ENCODE assay signal across 8 mouse cellular contexts in genomic region chr16:23986871-23987270, GRCm38 (mm10). TPM values are rescaled to one million over a fixed set of nuclear protein-coding genes. Genes with fewer than 3 reads are reported as not detected.
DNase-seq lines count a peak whose midpoint lies in the region; ATAC-seq and TF ChIP-seq lines count a peak whose summit lies in the region.

No protein-coding gene starts in this region.

- H3K4me2 ChIP-seq in heart, postnatal 0 days (ENCODE audit: low read depth, low read length), result peak overlapping the region; percentile 97
- H3K4me2 ChIP-seq in limb, embryonic 12.5 days, result peak overlapping the region; percentile 93
- peak overlapping the region; percentile 95 for H3K4me2 ChIP-seq in neural tube, embryonic 11.5 days (ENCODE audit: low read depth)

- H3K9me3 ChIP-seq in heart, postnatal 0 days (replicated peaks; ENCODE audit: control insufficient read depth, low read length), result no peaks in the 10 kb centered on the region
- no peaks in the 10 kb centered on the region for H3K9me3 ChIP-seq in limb, embryonic 12.5 days
- H3K9me3 ChIP-seq in neural tube, embryonic 11.5 days (ENCODE audit: control insufficient read depth, low read length), result no peaks in the 10 kb centered on the region

- peak overlapping the region; percentile 76 for H3K4me3 ChIP-seq in heart, postnatal 0 days (ENCODE audit: low read depth, low read length)
- H3K4me3 ChIP-seq in limb, embryonic 12.5 days (replicated peaks), result peak overlapping the region; percentile 71
- H3K4me3 ChIP-seq in neural tube, embryonic 11.5 days (ENCODE audit: low read depth, low read length), result peak overlapping the region; percentile 70

- ATAC-seq in heart, postnatal 0 days (ENCODE audit: insufficient read depth, low read depth), result no peak
- ATAC-seq in limb, embryonic 12.5 days (ENCODE audit: insufficient number of reproducible peaks, insufficient read depth, low FRiP score, low TSS enrichment, low read depth), result no peak
- ATAC-seq in neural tube, embryonic 11.5 days (ENCODE audit: insufficient read depth, low FRiP score, low TSS enrichment), result no peak
- ATAC-seq in activated CD4-positive, CD25-positive, alpha-beta regulatory T cell, adult 4 months, result no peak

- TF ChIP-seq EP300 in heart, postnatal 0 days (IDR thresholded peaks at IDR 0.05; ENCODE audit: low read depth), result no peak

- TF ChIP-seq CTCF in heart, postnatal 0 days (IDR thresholded peaks at IDR 0.05; ENCODE audit: low read depth), result no peak

- DNase-seq in 3134 (ENCODE audit: extremely low read depth, insufficient read length, low spot score) (peak; percentile 60), 416B (ENCODE audit: low read depth) (peak; percentile 64)
- DNase-seq in cerebellum, postnatal 36 days, result peak; percentile 45 to 65
- no peak for DNase-seq in heart, postnatal 0 days (ENCODE audit: low spot score)
- peak; percentile 31 for DNase-seq in neural tube, embryonic 11.5 days (ENCODE audit: low spot score)
- no peak for DNase-seq in ovary, postnatal 10 days (ENCODE audit: low spot score)

- peak overlapping the region; percentile 99 for H3K9ac ChIP-seq in heart, postnatal 0 days (replicated peaks; ENCODE audit: low read depth, low read length)
- peak overlapping the region; percentile 79 for H3K9ac ChIP-seq in limb, embryonic 12.5 days (replicated peaks)
- H3K9ac ChIP-seq in neural tube, embryonic 11.5 days (ENCODE audit: low read length), result peak overlapping the region; percentile 81

- H3K36me3 ChIP-seq in heart, postnatal 0 days (replicated peaks; ENCODE audit: control insufficient read depth, insufficient read depth, low read length), result no peaks in the 10 kb centered on the region
- no peaks in the 10 kb centered on the region for H3K36me3 ChIP-seq in limb, embryonic 12.5 days
- H3K36me3 ChIP-seq in neural tube, embryonic 11.5 days (ENCODE audit: control insufficient read depth, insufficient read depth, low read length), result no peaks in the 10 kb centered on the region

- H3K27me3 ChIP-seq in heart, postnatal 0 days (ENCODE audit: control insufficient read depth, insufficient read depth, low read length), result no peaks in the 10 kb centered on the region
- peaks cover 43% of the 10 kb centered on the region for H3K27me3 ChIP-seq in limb, embryonic 12.5 days
- H3K27me3 ChIP-seq in neural tube, embryonic 11.5 days (ENCODE audit: control insufficient read depth, insufficient read depth, low read length), result peaks cover 25% of the 10 kb centered on the region

- peak overlapping the region; percentile 100 for H3K27ac ChIP-seq in heart, postnatal 0 days (ENCODE audit: low read depth)
- H3K27ac ChIP-seq in limb, embryonic 12.5 days, result no peak overlapping the region
- H3K27ac ChIP-seq in neural tube, embryonic 11.5 days (ENCODE audit: low read depth, low read length), result no peak overlapping the region

- 1% methylated on average over 17 of the region's 17 CpGs for WGBS in heart, postnatal 0 days
- WGBS in limb, embryonic 12.5 days, result under 1% methylated on average over 17 of the region's 17 CpGs
- WGBS in neural tube, embryonic 11.5 days, result under 1% methylated on average over 17 of the region's 17 CpGs

- H3K4me1 ChIP-seq in heart, postnatal 0 days (ENCODE audit: control insufficient read depth, insufficient read depth), result peaks cover 14% of the 10 kb centered on the region
- peaks cover 53% of the 10 kb centered on the region for H3K4me1 ChIP-seq in limb, embryonic 12.5 days (replicated peaks)
- H3K4me1 ChIP-seq in neural tube, embryonic 11.5 days (ENCODE audit: control insufficient read depth, insufficient read depth, low read length), result peaks cover 22% of the 10 kb centered on the region

RNA-seq across cellular contexts. Expression of gene Gm37419, which starts 1.4 kb away (rescaled TPM):
- not detected in 2 replicates for total RNA-seq in heart, postnatal 0 days (2014; rRNA removed; ENCODE audit: low replicate concordance)
- not detected in 2 replicates for polyA plus RNA-seq in heart, postnatal 0 days (2015; fragmentation: Nextera tagmentation; extraction: Ambion mirVana)
- not detected in 2 replicates for polyA plus RNA-seq in limb, embryonic 12.5 days (2016; fragmentation: Nextera tagmentation; extraction: Ambion mirVana)
- not detected in 2 replicates for polyA plus RNA-seq in neural tube, embryonic 11.5 days (2014; fragmentation: Nextera tagmentation; extraction: Ambion mirVana)
- not detected for polyA plus RNA-seq in activated CD4-positive, CD25-positive, alpha-beta regulatory T cell, adult 4 months (2017; shearing (Covaris generic))

RNA-seq across cellular contexts. Expression of gene Bcl6, which starts 1.8 kb away (rescaled TPM):
- total RNA-seq in heart, postnatal 0 days (2014; rRNA removed; ENCODE audit: low replicate concordance), result 0.23 and 2.8 TPM in 2 replicates
- 0.19 and 0.25 TPM in 2 replicates for polyA plus RNA-seq in heart, postnatal 0 days (2015; fragmentation: Nextera tagmentation; extraction: Ambion mirVana)
- 0.41 and 0.48 TPM in 2 replicates for polyA plus RNA-seq in limb, embryonic 12.5 days (2016; fragmentation: Nextera tagmentation; extraction: Ambion mirVana)
- 0.14 and 0.16 TPM in 2 replicates for polyA plus RNA-seq in neural tube, embryonic 11.5 days (2014; fragmentation: Nextera tagmentation; extraction: Ambion mirVana)
- 10 to 100 TPM in 1 of 2 experiments, 1 to 10 TPM in 1; 4.3 to 12.9 TPM for polyA plus RNA-seq in activated CD4-positive, CD25-positive, alpha-beta regulatory T cell, adult 4 months (2017; shearing (Covaris generic))

RNA-seq across cellular contexts. Expression of gene Rtp2, which starts 54.7 kb away (rescaled TPM):
- total RNA-seq in heart, postnatal 0 days (2014; rRNA removed; ENCODE audit: low replicate concordance), result not detected in 2 replicates
- polyA plus RNA-seq in heart, postnatal 0 days (2015; fragmentation: Nextera tagmentation; extraction: Ambion mirVana), result not detected in 2 replicates
- polyA plus RNA-seq in limb, embryonic 12.5 days (2016; fragmentation: Nextera tagmentation; extraction: Ambion mirVana), result not detected in 2 replicates
- not detected in 2 replicates for polyA plus RNA-seq in neural tube, embryonic 11.5 days (2014; fragmentation: Nextera tagmentation; extraction: Ambion mirVana)
- not detected for polyA plus RNA-seq in activated CD4-positive, CD25-positive, alpha-beta regulatory T cell, adult 4 months (2017; shearing (Covaris generic))

Comparison
In these comparisons a context has a peak if more than half of its experiments do, and no peak if none do; other contexts are left out.
1. DNase-seq: peak in 3134 (single experiment), 416B (single experiment), cerebellum, postnatal 36 days (2 of 2) and neural tube, embryonic 11.5 days (single experiment); none in heart, postnatal 0 days (single experiment) and ovary, postnatal 10 days (single experiment).
2. Peak in every context shown above with its lines, with median percentiles within 50 percentile points of each other: H3K4me2 ChIP-seq, H3K4me3 ChIP-seq and H3K9ac ChIP-seq.